Mouse (Mus musculus) G1E (cell line): ENCODE data around the gene Mamdc4.

Experiments
- CTCF ChIP-seq: IDR thresholded peaks from 2 replicates; pipeline ENCODE4 v1.5.1; 2012; ENCODE audit warnings: low read depth, low read length, inconsistent platforms, mixed read lengths
- GATA1 ChIP-seq: IDR thresholded peaks from 2 replicates; pipeline ENCODE4 v1.6.1; 2012; ENCODE audit warnings: borderline replicate concordance, low read length, inconsistent platforms, mixed read lengths
- TAL1 ChIP-seq: conservative IDR thresholded peaks from 2 replicates; pipeline ENCODE4 v1.6.1; 2012; ENCODE audit warnings: low read depth, low read length, inconsistent platforms, mixed read lengths

DNA sequence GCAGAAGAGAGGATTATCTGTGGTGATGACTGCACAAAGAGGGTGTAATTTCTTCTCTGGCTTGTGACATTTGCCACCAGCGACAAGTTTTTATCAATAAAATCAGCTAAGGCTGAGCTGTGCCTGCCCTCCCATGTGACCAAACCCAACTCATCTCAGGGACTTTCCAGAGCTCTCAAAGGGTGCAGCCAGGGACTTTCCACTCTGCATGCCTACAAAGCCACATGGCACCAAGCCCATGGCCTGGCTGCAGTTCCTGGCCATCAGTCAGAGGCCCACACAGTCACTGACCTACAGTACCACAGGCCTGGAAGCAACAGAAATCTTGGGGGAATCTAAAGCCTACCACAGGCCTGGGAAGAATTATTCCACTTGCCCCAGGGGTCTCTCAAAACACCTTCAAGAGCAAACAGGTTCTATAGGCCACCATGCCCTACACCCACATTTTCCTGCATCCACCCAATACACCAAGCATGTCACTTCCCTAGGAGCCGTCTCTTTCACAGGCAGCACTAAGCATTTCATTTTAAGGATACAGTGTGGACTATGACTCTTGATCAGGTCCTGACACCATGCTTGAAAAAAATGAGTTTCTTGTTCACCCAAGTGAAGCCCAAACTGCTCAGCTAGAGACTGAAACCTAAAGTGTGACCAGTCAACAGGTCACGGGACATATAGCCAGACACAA lies 40.3 kb downstream of the Mamdc4 start:
- no peak for TF ChIP-seq CTCF
- no peak for TF ChIP-seq TAL1
- no peak for TF ChIP-seq GATA1
